Mouse (Mus musculus) MEL (cell line): ENCODE data around the gene Sars2. TPM values are rescaled to one million over a fixed set of nuclear protein-coding genes. Genes with fewer than 3 reads are reported as not detected.

Experiments used
- DNase-seq: peaks from one replicate; pipeline ENCODE4 v3.0.0; 2011; ENCODE audit warnings: low read depth, low spot score
- H3K27ac ChIP-seq: 2 replicates; pipeline ENCODE4 v1.5.1; 2012; ENCODE audit warnings: low read depth, mild to moderate bottlenecking, control low read depth, low read length, moderate library complexity; ENCODE audit not compliant: control insufficient read depth
- H3K27me3 ChIP-seq, 2 experiments: fragments of 150-350 bp in 1 of 2; sonication (generic) in 1 of 2; 2 replicates each; pipeline ENCODE4 v1.6.1; 2012; ENCODE audit warnings: low read length in 2 of 2, mild to moderate bottlenecking in 2 of 2, improper control_type of control experiment in 1 of 2, moderate library complexity in 1 of 2; ENCODE audit not compliant: insufficient read depth in 2 of 2, control insufficient read depth in 1 of 2
- H3K36me3 ChIP-seq, 2 experiments: 2 replicates each; pipeline ENCODE4 v1.6.1; 2012 to 2014; ENCODE audit warnings: low read length in 2 of 2, improper control_type of control experiment in 1 of 2, inconsistent platforms in 1 of 2, mild to moderate bottlenecking in 1 of 2; ENCODE audit not compliant: insufficient read depth in 2 of 2, control insufficient read depth in 1 of 2
- H3K4me1 ChIP-seq, 2 experiments: fragments of 150-350 bp in 1 of 2; sonication (generic) in 1 of 2; 2 replicates each; pipeline ENCODE4 v1.6.1; 2012; ENCODE audit warnings: low read length in 2 of 2, improper control_type of control experiment in 1 of 2, mild to moderate bottlenecking in 1 of 2; ENCODE audit not compliant: insufficient read depth in 2 of 2, control insufficient read depth in 1 of 2
- H3K4me3 ChIP-seq, 2 experiments: fragments of 150-350 bp in 1 of 2; sonication (generic) in 1 of 2; 2 replicates each; pipeline ENCODE4 v1.5.1; 2012; ENCODE audit warnings: low read depth in 2 of 2, low read length in 2 of 2, mild to moderate bottlenecking in 2 of 2, moderate library complexity in 2 of 2, control low read depth in 1 of 2, improper control_type of control experiment in 1 of 2; ENCODE audit not compliant: control insufficient read depth in 1 of 2, insufficient read depth in 1 of 2
- H3K79me2 ChIP-seq: 2 replicates; pipeline ENCODE4 v1.6.1; 2012; ENCODE audit warnings: mild to moderate bottlenecking, low read length, moderate library complexity; ENCODE audit not compliant: control insufficient read depth, poor library complexity, insufficient read depth
- H3K9ac ChIP-seq: 2 replicates; pipeline ENCODE4 v1.6.1; 2012; ENCODE audit warnings: low read depth, mild to moderate bottlenecking, control low read depth, low read length, moderate library complexity; ENCODE audit not compliant: control insufficient read depth, poor library complexity, severe bottlenecking
- H3K9me3 ChIP-seq: fragments of 150-350 bp; sonication (generic); replicated peaks from 2 replicates; pipeline ENCODE4 v1.6.1; 2012; ENCODE audit warnings: mild to moderate bottlenecking, low read length, improper control_type of control experiment, moderate library complexity; ENCODE audit not compliant: insufficient read depth
- ELF1 ChIP-seq: IDR thresholded peaks from 2 replicates; pipeline ENCODE4 v1.6.1; 2014; ENCODE audit warnings: low read depth, mild to moderate bottlenecking, inconsistent platforms, low read length, improper control_type of control experiment, moderate library complexity
- EP300 ChIP-seq, 2 experiments: IDR thresholded peaks; 2 replicates each; pipeline ENCODE4 v1.6.1; 2011; ENCODE audit warnings: improper control_type of control experiment in 2 of 2, low read length in 2 of 2, low read depth in 1 of 2, mild to moderate bottlenecking in 1 of 2
- ETS1 ChIP-seq: IDR thresholded peaks from 2 replicates; pipeline ENCODE4 v1.6.1; 2012; ENCODE audit warnings: low read depth, mild to moderate bottlenecking, inconsistent platforms, low read length, improper control_type of control experiment, moderate library complexity
- GABPA ChIP-seq: IDR thresholded peaks from 2 replicates; pipeline ENCODE4 v1.6.1; 2012; ENCODE audit warnings: low read depth, mild to moderate bottlenecking, inconsistent platforms, low read length, improper control_type of control experiment, moderate library complexity
- HCFC1 ChIP-seq: IDR thresholded peaks from 2 replicates; pipeline ENCODE4 v1.6.1; 2012; ENCODE audit warnings: low read depth, mild to moderate bottlenecking, inconsistent platforms, low read length, improper control_type of control experiment, moderate library complexity
- JUND ChIP-seq: IDR thresholded peaks from 2 replicates; pipeline ENCODE4 v1.6.1; 2011; ENCODE audit warnings: low read depth, mild to moderate bottlenecking, improper control_type of control experiment, low read length
- KAT2A ChIP-seq: conservative IDR thresholded peaks from 2 replicates; pipeline ENCODE4 v1.6.1; 2012; ENCODE audit warnings: low read depth, low read length, improper control_type of control experiment, inconsistent platforms
- MAFK ChIP-seq: IDR thresholded peaks from 2 replicates; pipeline ENCODE4 v1.6.1; 2011; ENCODE audit warnings: low read depth, mild to moderate bottlenecking, low read length, improper control_type of control experiment, borderline replicate concordance
- MAX ChIP-seq: IDR thresholded peaks from 2 replicates; pipeline ENCODE4 v1.6.1; 2011; ENCODE audit warnings: low read length, improper control_type of control experiment
- MYC ChIP-seq: IDR thresholded peaks from 2 replicates; pipeline ENCODE4 v1.6.1; 2011; ENCODE audit warnings: low read depth, mild to moderate bottlenecking, low read length, improper control_type of control experiment, moderate library complexity
- NRF1 ChIP-seq: IDR thresholded peaks from 2 replicates; pipeline ENCODE4 v1.6.1; 2014; ENCODE audit warnings: low read depth, mild to moderate bottlenecking, inconsistent platforms, low read length, improper control_type of control experiment, moderate library complexity; ENCODE audit not compliant: poor library complexity, insufficient read depth, severe bottlenecking
- POLR2A ChIP-seq, 2 experiments: IDR thresholded peaks; 2 replicates each; pipeline ENCODE4 v1.6.1; 2011 to 2012; ENCODE audit warnings: low read length in 2 of 2, mild to moderate bottlenecking in 2 of 2, control low read depth in 1 of 2, improper control_type of control experiment in 1 of 2, low read depth in 1 of 2, moderate library complexity in 1 of 2; ENCODE audit not compliant: control insufficient read depth in 1 of 2, insufficient read depth in 1 of 2, poor library complexity in 1 of 2
- POLR2AphosphoS2 ChIP-seq: IDR thresholded peaks from 2 replicates; pipeline ENCODE4 v1.6.1; 2011; ENCODE audit warnings: low read length, improper control_type of control experiment
- POLR2AphosphoS5 ChIP-seq: IDR thresholded peaks from 2 replicates; pipeline ENCODE4 v1.6.1; 2012; ENCODE audit warnings: low read depth, borderline replicate concordance, mild to moderate bottlenecking, inconsistent platforms, low read length, moderate library complexity, mixed read lengths
- RAD21 ChIP-seq: IDR thresholded peaks from 2 replicates; pipeline ENCODE4 v1.6.1; 2011; ENCODE audit warnings: mild to moderate bottlenecking, low read depth, low read length, improper control_type of control experiment
- SIN3A ChIP-seq: IDR thresholded peaks from 2 replicates; pipeline ENCODE4 v1.6.1; 2012; ENCODE audit warnings: low read length, improper control_type of control experiment, inconsistent platforms
- SMC3 ChIP-seq: IDR thresholded peaks from 2 replicates; pipeline ENCODE4 v1.6.1; 2011; ENCODE audit warnings: low read depth, low read length, improper control_type of control experiment
- TAL1 ChIP-seq: IDR thresholded peaks from 2 replicates; pipeline ENCODE4 v1.6.1; 2012; ENCODE audit warnings: mild to moderate bottlenecking, inconsistent platforms, low read length, moderate library complexity, mixed read lengths
- TBP ChIP-seq: IDR thresholded peaks from 2 replicates; pipeline ENCODE4 v1.8.0; 2011; ENCODE audit warnings: low read depth, low read length, improper control_type of control experiment
- UBTF ChIP-seq: IDR thresholded peaks from 2 replicates; pipeline ENCODE4 v1.6.1; 2012; ENCODE audit warnings: low read depth, mild to moderate bottlenecking, inconsistent platforms, low read length, improper control_type of control experiment, moderate library complexity, borderline replicate concordance; ENCODE audit not compliant: insufficient read depth
- USF2 ChIP-seq, 2 experiments: IDR thresholded peaks; 2 replicates each; pipeline ENCODE4 v1.6.1; 2011 to 2012; ENCODE audit warnings: improper control_type of control experiment in 2 of 2, low read length in 2 of 2, borderline replicate concordance in 1 of 2, inconsistent platforms in 1 of 2, low read depth in 1 of 2, mild to moderate bottlenecking in 1 of 2; ENCODE audit not compliant: insufficient read depth in 1 of 2
- ZNF384 ChIP-seq: IDR thresholded peaks from 2 replicates; pipeline ENCODE4 v1.6.1; 2012; ENCODE audit warnings: low read depth, mild to moderate bottlenecking, inconsistent platforms, low read length, improper control_type of control experiment
- polyA plus RNA-seq, 2 experiments: library from polyadenylated mRNA; stranded (reverse) in 1 of 2; unstranded in 1 of 2; fragments of >175 nt in 1 of 2; fragments of >200 nt in 1 of 2; gene quantifications; 2 replicates each; pipeline versions ENCODE4 v1.2.1 to v1.2.4; 2012; ENCODE audit warnings: low replicate concordance in 2 of 2, low read depth in 1 of 2; ENCODE audit not compliant: insufficient read length in 2 of 2, insufficient read depth in 1 of 2, missing spikeins in 1 of 2
- total RNA-seq: library from RNA; depleted of rRNA; stranded (reverse); fragments of 300-350 nt; gene quantifications from 2 replicates; pipeline ENCODE4 v1.2.3, GENCODE M21; 2012

The Sars2 gene
- total and polyA plus RNA-seq, 3 experiments: 19.2 to 51.4 TPM; not detected in 1

- Histone ChIP-seq H3K79me2 (peaks cover 5% of the 10 kb centered on the region; the same call in 1 of the 2 replicates), H3K27me3 (no peaks in the 10 kb centered on the region), H3K27ac (peak overlapping the region; percentile 57), H3K4me1 (peaks cover 0 to 4% of the 10 kb centered on the region in 2 experiments; a peak in 1 of 4 replicates), H3K36me3 (no peaks in the 10 kb centered on the region), H3K9ac (peak overlapping the region; percentile 86), H3K9me3 (no peaks in the 10 kb centered on the region), H3K4me3 (peak overlapping the region; percentile 62 to 86)
- TF ChIP-seq POLR2A (IDR thresholded peaks at IDR 0.05; ENCODE audit: control insufficient read depth in 1 of 2, insufficient read depth in 1 of 2, low read depth in 1 of 2, low read length in 2 of 2, poor library complexity in 1 of 2) (no peak; a peak in 1 of 4 replicates), MAX (no peak; the same call in 1 of the 2 replicates), ELF1 (no peak), POLR2AphosphoS2 (no peak), NRF1 (no peak), GABPA (no peak), USF2 (IDR thresholded peaks at IDR 0.05; ENCODE audit: borderline replicate concordance in 1 of 2, insufficient read depth in 1 of 2, low read depth in 1 of 2, low read length in 2 of 2) (no peak), TBP (no peak), ZNF384 (no peak), TAL1 (no peak), SIN3A (no peak; the same call in 1 of the 2 replicates), HCFC1 (no peak), SMC3 (no peak), MAFK (no peak), KAT2A (no peak), POLR2AphosphoS5 (no peak), RAD21 (no peak), MYC (no peak)
- no peak for DNase-seq
Measured at GRCm38 (mm10) chr7:28741368-28741708, 454 bp upstream of the Sars2 start.

GRCm38 (mm10) chr7:28749935-28750334 lies 8.1 kb downstream of the Sars2 start:
- Histone ChIP-seq H3K27me3 (no peaks in the 10 kb centered on the region), H3K79me2 (no peaks in the 10 kb centered on the region), H3K9ac (no peak overlapping the region), H3K4me1 (no peaks in the 10 kb centered on the region), H3K27ac (no peak overlapping the region), H3K9me3 (no peaks in the 10 kb centered on the region), H3K36me3 (no peaks in the 10 kb centered on the region; a peak in 1 of 4 replicates), H3K4me3 (no peak overlapping the region)
- DNase-seq: no peak
- TF ChIP-seq TBP (no peak), HCFC1 (no peak), GABPA (no peak), ETS1 (no peak), POLR2AphosphoS5 (no peak), UBTF (no peak), POLR2A (IDR thresholded peaks at IDR 0.05; ENCODE audit: control insufficient read depth in 1 of 2, insufficient read depth in 1 of 2, low read depth in 1 of 2, low read length in 2 of 2, poor library complexity in 1 of 2) (no peak), SMC3 (no peak), EP300 (IDR thresholded peaks at IDR 0.05; ENCODE audit: low read depth in 1 of 2, low read length in 2 of 2) (no peak), JUND (no peak)
